Mouse (Mus musculus): ENCODE measurements at regions not wholly inside any gene's neighbourhood (a gene's known extent, or its start where the extent isn't known, plus 50 kb on each side); places are given as distances from the start of the nearest gene placed in this dataset.

- H3K4me3 ChIP-seq (ENCODE audit: control insufficient read depth in 1 of 2, insufficient read depth in 1 of 2, low read depth in 2 of 2, low read length in 2 of 2), result no peak overlapping the region
- no peaks in the 10 kb centered on the region for H3K4me1 ChIP-seq (ENCODE audit: control insufficient read depth in 1 of 2, insufficient read depth in 2 of 2, low read length in 2 of 2)
- no peaks in the 10 kb centered on the region for H3K27me3 ChIP-seq (ENCODE audit: control insufficient read depth in 1 of 2, insufficient read depth in 2 of 2, low read length in 2 of 2)
- no peaks in the 10 kb centered on the region for H3K79me2 ChIP-seq (ENCODE audit: control insufficient read depth, insufficient read depth, low read length, poor library complexity)
- no peaks in the 10 kb centered on the region for H3K36me3 ChIP-seq (ENCODE audit: control insufficient read depth in 1 of 2, insufficient read depth in 2 of 2, low read length in 2 of 2)
- H3K27ac ChIP-seq (ENCODE audit: control insufficient read depth, low read depth, low read length), result no peak overlapping the region
- TF ChIP-seq SIN3A (IDR thresholded peaks at IDR 0.05; ENCODE audit: low read length) (no peak), MAX (IDR thresholded peaks at IDR 0.05; ENCODE audit: low read length) (no peak), TBP (IDR thresholded peaks at IDR 0.05; ENCODE audit: low read depth, low read length) (no peak), ZC3H11A (IDR thresholded peaks at IDR 0.05; ENCODE audit: low read depth, low read length) (no peak), USF2 (IDR thresholded peaks at IDR 0.05; ENCODE audit: borderline replicate concordance in 1 of 2, insufficient read depth in 1 of 2, low read depth in 1 of 2, low read length in 2 of 2) (no peak), TCF12 (IDR thresholded peaks at IDR 0.05; ENCODE audit: low read depth, low read length) (no peak), E2F4 (IDR thresholded peaks at IDR 0.05; ENCODE audit: borderline replicate concordance, low read depth, low read length) (no peak), ETS1 (IDR thresholded peaks at IDR 0.05; ENCODE audit: low read depth, low read length) (no peak), MEF2A (IDR thresholded peaks at IDR 0.05; ENCODE audit: extremely low read depth, insufficient replicate concordance, low read depth, low read length, poor library complexity, severe bottlenecking) (no peak), GABPA (IDR thresholded peaks at IDR 0.05; ENCODE audit: low read depth, low read length) (no peak), MYC (IDR thresholded peaks at IDR 0.05; ENCODE audit: low read depth, low read length) (no peak), USF1 (IDR thresholded peaks at IDR 0.05; ENCODE audit: low read depth, low read length) (no peak)
- no peaks in the 10 kb centered on the region for H3K9me3 ChIP-seq (replicated peaks; ENCODE audit: insufficient read depth, low read length)
- no peak for DNase-seq (ENCODE audit: low read depth, low spot score)
- H3K9ac ChIP-seq (ENCODE audit: control insufficient read depth, low read depth, low read length, poor library complexity, severe bottlenecking), result no peak overlapping the region
Observed at GRCm38 (mm10) chr14:25150968-25151367, 308.0 kb upstream of the Zmiz1 start.

GRCm38 (mm10) chr14:25151485-25151884 lies 307.5 kb upstream of the Zmiz1 start:
- H3K27ac ChIP-seq (ENCODE audit: control insufficient read depth, low read depth, low read length), result no peak overlapping the region
- H3K4me3 ChIP-seq (ENCODE audit: control insufficient read depth in 1 of 2, insufficient read depth in 1 of 2, low read depth in 2 of 2, low read length in 2 of 2), result no peak overlapping the region
- H3K9ac ChIP-seq (ENCODE audit: control insufficient read depth, low read depth, low read length, poor library complexity, severe bottlenecking), result no peak overlapping the region
- no peak for DNase-seq (ENCODE audit: low read depth, low spot score)
- H3K4me1 ChIP-seq (ENCODE audit: control insufficient read depth in 1 of 2, insufficient read depth in 2 of 2, low read length in 2 of 2), result no peaks in the 10 kb centered on the region
- no peaks in the 10 kb centered on the region for H3K79me2 ChIP-seq (ENCODE audit: control insufficient read depth, insufficient read depth, low read length, poor library complexity)
- no peaks in the 10 kb centered on the region for H3K36me3 ChIP-seq (ENCODE audit: control insufficient read depth in 1 of 2, insufficient read depth in 2 of 2, low read length in 2 of 2)
- H3K27me3 ChIP-seq (ENCODE audit: control insufficient read depth in 1 of 2, insufficient read depth in 2 of 2, low read length in 2 of 2), result no peaks in the 10 kb centered on the region
- no peaks in the 10 kb centered on the region for H3K9me3 ChIP-seq (replicated peaks; ENCODE audit: insufficient read depth, low read length)
- TF ChIP-seq NELFE (IDR thresholded peaks at IDR 0.05; ENCODE audit: low read depth, low read length) (no peak), TAL1 (IDR thresholded peaks at IDR 0.05; ENCODE audit: low read length) (no peak), EP300 (IDR thresholded peaks at IDR 0.05; ENCODE audit: low read depth in 1 of 2, low read length in 2 of 2) (no peak)

- DNase-seq (ENCODE audit: low read depth, low spot score), result no peak
- H3K79me2 ChIP-seq (ENCODE audit: control insufficient read depth, insufficient read depth, low read length, poor library complexity), result no peaks in the 10 kb centered on the region
- no peak overlapping the region for H3K27ac ChIP-seq (ENCODE audit: control insufficient read depth, low read depth, low read length)
- H3K4me3 ChIP-seq (ENCODE audit: control insufficient read depth in 1 of 2, insufficient read depth in 1 of 2, low read depth in 2 of 2, low read length in 2 of 2), result no peak overlapping the region
- no peak overlapping the region for H3K9ac ChIP-seq (ENCODE audit: control insufficient read depth, low read depth, low read length, poor library complexity, severe bottlenecking)
- H3K9me3 ChIP-seq (replicated peaks; ENCODE audit: insufficient read depth, low read length), result no peaks in the 10 kb centered on the region
- no peaks in the 10 kb centered on the region for H3K4me1 ChIP-seq (ENCODE audit: control insufficient read depth in 1 of 2, insufficient read depth in 2 of 2, low read length in 2 of 2)
- H3K36me3 ChIP-seq (ENCODE audit: control insufficient read depth in 1 of 2, insufficient read depth in 2 of 2, low read length in 2 of 2), result no peaks in the 10 kb centered on the region
- no peaks in the 10 kb centered on the region for H3K27me3 ChIP-seq (ENCODE audit: control insufficient read depth in 1 of 2, insufficient read depth in 2 of 2, low read length in 2 of 2)
- no peak for TF ChIP-seq MAFK (IDR thresholded peaks at IDR 0.05; ENCODE audit: borderline replicate concordance, low read depth, low read length)
- TF ChIP-seq ETS1 (IDR thresholded peaks at IDR 0.05; ENCODE audit: low read depth, low read length), result no peak
- no peak for TF ChIP-seq GATA1 (IDR thresholded peaks at IDR 0.05; ENCODE audit: low read depth, low read length)
- no peak for TF ChIP-seq RAD21 (IDR thresholded peaks at IDR 0.05; ENCODE audit: low read depth, low read length)
- no peak for TF ChIP-seq ZKSCAN1 (IDR thresholded peaks at IDR 0.05; ENCODE audit: low read depth, low read length)
- TF ChIP-seq SMC3 (IDR thresholded peaks at IDR 0.05; ENCODE audit: low read depth, low read length), result no peak
Observed at GRCm38 (mm10) chr14:25153573-25153972, 305.4 kb upstream of the Zmiz1 start.
